Mouse (Mus musculus) liver, embryonic 12.5 days (tissue): ENCODE measurements at regions not wholly inside any gene's neighbourhood (a gene's known extent, or its start where the extent isn't known, plus 50 kb on each side); places are given as distances from the start of the nearest gene placed in this dataset.
"Not testable (repeated sequence)": the region's sequence is repeated elsewhere in the genome, so short reads cannot be mapped to it uniquely, and the experiment has no call there.

Source experiments
- ATAC-seq: fragments of 200-750 bp; cut with Nextera tagmentation; 2 replicates; pipeline ENCODE4 v1.8.0; 2017; ENCODE audit warnings: moderate number of reproducible peaks, mild to moderate bottlenecking, moderate library complexity
- H3K27ac ChIP-seq: fragments of 300-500 bp; sonication (generic); 2 replicates; pipeline ENCODE4 v1.5.1; 2016; ENCODE audit warnings: mild to moderate bottlenecking
- H3K27me3 ChIP-seq: fragments of 300-500 bp; sonication (generic); replicated peaks from 2 replicates; pipeline ENCODE4 v1.6.1; 2016; ENCODE audit warnings: mild to moderate bottlenecking, moderate library complexity
- H3K36me3 ChIP-seq: fragments of 300-500 bp; sonication (generic); 2 replicates; pipeline ENCODE4 v1.6.1; 2016; ENCODE audit warnings: mild to moderate bottlenecking, moderate library complexity
- H3K4me1 ChIP-seq: fragments of 300-500 bp; sonication (generic); 2 replicates; pipeline ENCODE4 v1.6.1; 2016
- H3K4me2 ChIP-seq: fragments of 300-500 bp; sonication (generic); 2 replicates; pipeline ENCODE4 v1.6.1; 2016; ENCODE audit warnings: mild to moderate bottlenecking, moderate library complexity
- H3K4me3 ChIP-seq: fragments of 300-500 bp; sonication (generic); 2 replicates; pipeline ENCODE4 v1.5.1; 2016; ENCODE audit warnings: mild to moderate bottlenecking, moderate library complexity
- H3K9ac ChIP-seq: fragments of 300-500 bp; sonication (generic); 2 replicates; pipeline ENCODE4 v1.6.1; 2016; ENCODE audit warnings: mild to moderate bottlenecking, moderate library complexity
- H3K9me3 ChIP-seq: fragments of 300-500 bp; sonication (generic); replicated peaks from 2 replicates; pipeline ENCODE4 v1.6.1; 2016; ENCODE audit warnings: mild to moderate bottlenecking, moderate library complexity
- WGBS: fragments of 180-500 bp; shearing (Covaris S2); methylation state at CpG from one replicate; pipeline ENCODE4 v1.1.7; 2016; ENCODE audit not compliant: insufficient replicate concordance; 5-methylcytosine and 5-hydroxymethylcytosine counted together

GRCm38 (mm10) chr7:73604597-73604996 is 63.0 kb upstream of the Chd2 start:
- Histone ChIP-seq H3K27me3 (peaks cover 6% of the 10 kb centered on the region; the same call in 1 of the 2 replicates), H3K9ac (no peak overlapping the region), H3K27ac (no peak overlapping the region), H3K36me3 (no peaks in the 10 kb centered on the region), H3K4me2 (no peak overlapping the region), H3K4me1 (peaks cover 62% of the 10 kb centered on the region), H3K4me3 (no peak overlapping the region), H3K9me3 (no peaks in the 10 kb centered on the region)
- 66% methylated on average over 2 of the region's 2 CpGs for WGBS
- no peak for ATAC-seq

DNA sequence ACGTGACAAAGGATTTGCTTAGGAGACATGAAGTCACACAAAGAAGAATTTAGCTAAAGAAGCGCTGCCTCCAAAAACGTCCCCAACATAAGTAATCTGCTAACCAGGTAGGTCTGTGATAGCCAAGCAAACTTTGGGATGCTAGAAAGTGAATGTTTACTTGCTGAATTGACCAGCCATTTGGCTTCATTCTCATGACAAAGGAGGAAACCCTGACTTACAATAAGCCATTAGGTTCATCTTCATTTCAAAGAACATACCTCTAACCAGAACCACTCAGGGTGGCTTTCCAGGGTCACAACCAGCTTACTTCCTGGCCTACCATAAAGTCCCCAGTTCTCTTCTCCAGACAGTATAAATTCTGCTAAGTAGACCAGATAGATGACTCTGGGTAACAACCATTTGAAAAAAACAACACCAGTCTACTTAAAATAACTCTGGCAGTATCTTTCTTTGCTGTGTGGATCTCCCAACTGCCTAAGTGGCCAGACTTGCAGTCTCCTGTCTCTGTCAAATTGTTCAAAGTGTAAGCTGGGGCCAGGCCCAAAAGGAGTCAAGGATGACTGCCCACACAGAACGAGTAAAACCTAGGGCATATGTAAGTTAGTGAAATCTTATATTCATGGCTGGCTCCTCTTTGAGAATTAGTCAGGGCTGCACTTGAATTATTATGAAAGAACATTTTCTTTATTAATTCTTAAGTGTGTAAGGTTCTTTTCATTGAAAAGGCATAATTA is 61.4 kb upstream of the Chd2 start:
- Histone ChIP-seq H3K9me3 (no peaks in the 10 kb centered on the region), H3K36me3 (no peaks in the 10 kb centered on the region), H3K27me3 (peaks cover 6% of the 10 kb centered on the region; the same call in 1 of the 2 replicates), H3K4me1 (peaks cover 66% of the 10 kb centered on the region), H3K27ac (no peak overlapping the region), H3K9ac (no peak overlapping the region), H3K4me3 (no peak overlapping the region), H3K4me2 (no peak overlapping the region)
- 61% methylated on average over 4 of the region's 4 CpGs for WGBS
- ATAC-seq: no peak

GRCm38 (mm10) chr7:73601336-73601735 is 59.7 kb upstream of the Chd2 start:
- WGBS: 55% methylated on average over 2 of the region's 2 CpGs
- peak overlapping the region; percentile 58 for H3K27ac ChIP-seq
- H3K4me2 ChIP-seq: peak overlapping the region; percentile 36; the same call in 1 of the 2 replicates
- 0 out of 2 replicates have a peak overlapping the region, but pooled peaks have one; percentile 19 for H3K9ac ChIP-seq
- H3K27me3 ChIP-seq: peaks cover 6% of the 10 kb centered on the region; the same call in 1 of the 2 replicates
- H3K4me1 ChIP-seq: peaks cover 72% of the 10 kb centered on the region
- H3K4me3 ChIP-seq: no peak overlapping the region
- H3K9me3 ChIP-seq: no peaks in the 10 kb centered on the region
- no peaks in the 10 kb centered on the region for H3K36me3 ChIP-seq
- no peak for ATAC-seq

- H3K9me3 ChIP-seq: no peaks in the 10 kb centered on the region
- H3K4me3 ChIP-seq: no peak overlapping the region
- H3K4me2 ChIP-seq: peak overlapping the region; percentile 36
- 7% methylated on average over 1 of the region's 1 CpGs for WGBS
- H3K27me3 ChIP-seq: peaks cover 6% of the 10 kb centered on the region; the same call in 1 of the 2 replicates
- peak overlapping the region; percentile 58 for H3K27ac ChIP-seq
- peak; percentile 73 for ATAC-seq
- H3K4me1 ChIP-seq: peaks cover 72% of the 10 kb centered on the region
- H3K36me3 ChIP-seq: no peaks in the 10 kb centered on the region
- H3K9ac ChIP-seq: peak overlapping the region; percentile 19; the same call in 1 of the 2 replicates
Observed at GRCm38 (mm10) chr7:73600776-73601175, 59.1 kb upstream of the Chd2 start.

DNA sequence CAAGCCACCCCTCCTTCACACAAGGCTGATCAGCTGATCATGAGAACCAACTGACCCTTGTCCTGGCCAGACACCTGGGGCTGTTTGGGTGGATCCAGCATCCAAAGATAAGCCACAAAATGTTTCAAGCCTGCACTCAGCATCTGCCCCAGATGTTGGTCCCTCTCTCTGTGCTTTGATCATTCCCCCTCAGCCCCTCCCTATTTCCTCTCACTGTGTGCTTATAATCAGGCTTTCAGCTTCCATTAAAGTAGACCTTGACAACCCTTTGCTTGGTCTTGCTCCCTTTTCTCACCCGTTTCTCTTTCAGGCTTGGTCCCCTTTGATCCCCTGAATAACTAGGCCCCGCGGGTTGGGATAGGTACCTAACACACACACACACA is 58.4 kb upstream of the Chd2 start:
- peak overlapping the region; percentile 29; the same call in 1 of the 2 replicates for H3K4me2 ChIP-seq

DNA sequence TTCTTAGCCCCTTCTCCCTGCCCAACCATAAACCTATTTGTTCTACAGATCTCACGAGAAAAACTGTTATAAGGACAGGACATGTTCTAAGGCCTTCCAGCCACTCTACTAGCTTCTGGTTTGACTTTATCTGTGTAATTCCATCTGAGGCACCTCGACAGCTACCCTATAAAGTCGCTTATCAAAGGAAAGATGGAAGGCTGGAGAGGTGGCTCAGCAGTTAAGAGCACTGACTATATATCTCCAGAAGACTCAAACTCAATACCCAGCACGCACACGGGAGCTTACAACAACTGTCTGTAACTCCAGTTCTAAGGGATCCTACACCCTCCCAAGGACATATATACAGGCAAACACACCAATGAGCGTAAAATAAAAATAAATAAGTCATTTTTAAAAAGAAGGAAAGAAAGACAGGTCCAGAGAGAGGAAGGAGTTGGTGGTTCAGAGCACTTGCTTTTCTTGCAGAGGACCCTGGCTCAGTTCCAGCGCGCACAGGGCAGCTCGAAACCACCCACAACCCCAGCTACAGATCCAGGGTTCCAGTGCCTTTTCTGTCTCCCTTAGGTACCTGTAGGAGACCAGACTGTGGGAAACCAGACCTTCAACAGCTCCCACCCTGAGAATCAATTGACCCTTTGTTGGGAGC is 57.8 kb upstream of the Chd2 start:
- Histone ChIP-seq H3K4me1 (peaks cover 74% of the 10 kb centered on the region), H3K27me3 (0 out of 2 replicates have a peak, but pooled peaks cover 6% of the 10 kb centered on the region), H3K27ac (peak overlapping the region; percentile 70), H3K4me2 (peak overlapping the region; percentile 29), H3K36me3 (no peaks in the 10 kb centered on the region), H3K9me3 (no peaks in the 10 kb centered on the region), H3K4me3 (no peak overlapping the region), H3K9ac (no peak overlapping the region; the same call in 1 of the 2 replicates)
- peak; percentile 19; the same call in 1 of the 2 replicates for ATAC-seq
- 55% methylated on average over 9 of the region's 9 CpGs for WGBS

More for the DNA sequence above, 58.4 kb upstream of the Chd2 start:
- H3K36me3 ChIP-seq, ATAC-seq, H3K4me3 ChIP-seq, H3K9ac ChIP-seq, H3K27me3 ChIP-seq, H3K9me3 ChIP-seq: not testable (repeated sequence)
- H3K4me1 ChIP-seq: peaks cover 74% of the 10 kb centered on the region
- WGBS: 76% methylated on average over 3 of the region's 3 CpGs
- peak overlapping the region; percentile 70 for H3K27ac ChIP-seq

- H3K4me3 ChIP-seq: no peak overlapping the region
- H3K27ac ChIP-seq: no peak overlapping the region
- no peaks in the 10 kb centered on the region for H3K36me3 ChIP-seq
- no peak overlapping the region for H3K9ac ChIP-seq
- H3K4me2 ChIP-seq: no peak overlapping the region
- H3K27me3 ChIP-seq: no peaks in the 10 kb centered on the region
- 79% methylated on average over 5 of the region's 5 CpGs for WGBS
- peaks cover 84% of the 10 kb centered on the region for H3K4me1 ChIP-seq
- ATAC-seq: no peak
- no peaks in the 10 kb centered on the region for H3K9me3 ChIP-seq
Observed at GRCm38 (mm10) chr7:73597968-73598367, 56.3 kb upstream of the Chd2 start.

DNA sequence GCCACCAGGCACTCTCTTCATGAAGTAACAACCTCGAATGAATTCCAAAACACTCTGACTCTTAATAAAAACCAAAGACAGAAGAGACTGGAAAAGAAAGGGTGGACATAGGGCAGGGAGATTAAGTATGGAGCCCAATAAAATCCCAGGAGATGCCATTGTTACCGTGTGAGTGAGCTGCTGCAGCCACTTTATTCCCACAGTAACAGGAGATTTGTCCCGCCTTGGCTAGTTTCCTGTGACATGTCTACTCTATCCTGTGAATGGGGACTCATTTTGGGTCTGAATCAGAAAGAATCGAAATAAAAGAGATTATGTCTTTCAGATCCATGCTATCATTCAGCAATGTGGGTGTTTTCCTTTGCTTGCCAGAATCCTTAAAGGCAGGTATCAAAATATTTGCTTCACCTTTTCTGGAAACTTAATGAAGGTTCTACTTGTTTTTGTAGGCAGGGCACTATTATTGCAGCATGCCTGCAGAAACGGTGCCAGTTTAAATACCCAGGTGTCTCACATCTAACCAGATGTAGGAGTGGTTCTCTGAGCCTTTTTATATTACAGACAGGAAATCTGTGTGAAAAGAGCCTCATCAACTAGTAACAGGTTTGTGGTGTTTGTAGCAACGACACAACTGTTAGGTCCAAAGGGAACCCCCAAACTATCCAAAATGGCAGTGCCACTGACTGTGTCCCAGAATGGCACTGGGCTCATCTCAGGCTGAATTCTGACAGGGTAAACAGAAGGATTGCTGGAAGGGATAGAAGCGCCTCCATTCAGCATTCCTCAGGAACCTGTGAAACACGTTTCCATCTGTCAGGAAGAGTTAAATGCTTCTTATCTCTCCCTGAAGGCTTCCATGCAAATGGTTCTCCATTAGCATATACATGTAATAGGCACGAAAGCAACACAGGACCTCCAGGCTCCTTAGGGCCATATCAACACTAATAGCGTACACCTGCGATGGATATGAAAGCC is 55.5 kb upstream of the Chd2 start:
- H3K36me3 ChIP-seq: no peaks in the 10 kb centered on the region

DNA sequence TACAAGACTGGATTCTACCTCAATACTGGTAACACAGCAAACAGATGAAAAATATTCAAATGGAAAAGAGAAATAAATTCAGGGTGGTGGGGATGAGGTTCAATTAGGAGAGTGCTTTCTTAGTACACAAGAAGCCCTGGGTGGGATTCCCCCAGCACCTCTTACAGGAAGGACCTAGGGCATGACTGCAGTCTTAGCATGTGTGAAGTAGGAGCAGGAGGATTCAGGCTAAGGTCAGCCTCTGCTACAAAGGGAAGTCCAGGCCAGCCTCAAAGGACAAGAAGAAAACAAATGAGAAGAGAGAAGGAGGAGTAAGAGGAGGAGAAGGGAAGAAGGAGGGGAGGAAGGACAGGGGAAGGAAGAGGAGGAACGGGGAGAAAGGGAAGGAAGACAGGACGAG is 54.8 kb upstream of the Chd2 start:
- Histone ChIP-seq H3K4me1 (peaks cover 75% of the 10 kb centered on the region), H3K9me3 (no peaks in the 10 kb centered on the region), H3K27ac (peak overlapping the region; percentile 84), H3K4me2 (peak overlapping the region; percentile 83), H3K36me3 (no peaks in the 10 kb centered on the region), H3K4me3 (no peak overlapping the region), H3K9ac (peak overlapping the region; percentile 72; the same call in 1 of the 2 replicates), H3K27me3 (no peaks in the 10 kb centered on the region)
- WGBS: 10% methylated on average over 2 of the region's 2 CpGs
- no peak for ATAC-seq

More for the DNA sequence above, 55.5 kb upstream of the Chd2 start:
- Histone ChIP-seq H3K27ac (peak overlapping the region; percentile 84), H3K9me3 (no peaks in the 10 kb centered on the region), H3K9ac (no peak overlapping the region), H3K4me3 (no peak overlapping the region), H3K4me2 (no peak overlapping the region), H3K27me3 (no peaks in the 10 kb centered on the region), H3K4me1 (peaks cover 82% of the 10 kb centered on the region)
- 59% methylated on average over 11 of the region's 11 CpGs for WGBS
- no peak for ATAC-seq

- H3K36me3 ChIP-seq: no peaks in the 10 kb centered on the region
- H3K9ac ChIP-seq: peak overlapping the region; percentile 72; the same call in 1 of the 2 replicates
- H3K4me3 ChIP-seq: peak overlapping the region; percentile 54; the same call in 1 of the 2 replicates
- WGBS: 34% methylated on average over 9 of the region's 9 CpGs
- no peak for ATAC-seq
- H3K4me2 ChIP-seq: peak overlapping the region; percentile 83
- no peaks in the 10 kb centered on the region for H3K27me3 ChIP-seq
- H3K9me3 ChIP-seq: no peaks in the 10 kb centered on the region
- H3K27ac ChIP-seq: peak overlapping the region; percentile 84
- peaks cover 69% of the 10 kb centered on the region for H3K4me1 ChIP-seq
Observed at GRCm38 (mm10) chr7:73595860-73596259, 54.2 kb upstream of the Chd2 start.

GRCm38 (mm10) chr7:73595140-73595825 is 53.7 kb upstream of the Chd2 start:
- H3K4me2 ChIP-seq: peak overlapping the region; percentile 83
- peak; percentile 96 for ATAC-seq
- H3K27me3 ChIP-seq: no peaks in the 10 kb centered on the region
- H3K36me3 ChIP-seq: no peaks in the 10 kb centered on the region
- peak overlapping the region; percentile 54 for H3K4me3 ChIP-seq
- peak overlapping the region; percentile 84 for H3K27ac ChIP-seq
- 2% methylated on average over 23 of the region's 23 CpGs for WGBS
- no peaks in the 10 kb centered on the region for H3K9me3 ChIP-seq
- peaks cover 63% of the 10 kb centered on the region for H3K4me1 ChIP-seq
- peak overlapping the region; percentile 72 for H3K9ac ChIP-seq
